Mouse (Mus musculus) embryo, embryonic 10 days (tissue): ENCODE data around the gene Pacrg.
A peak's percentile ranks its signal among the peaks of the same experiment; 100 is the strongest.

ENCODE experiments used
- DNase-seq: peaks from one replicate; pipeline ENCODE4 v3.0.0-alpha.2; 2015; ENCODE audit warnings: low spot score

Gene Pacrg

DNA sequence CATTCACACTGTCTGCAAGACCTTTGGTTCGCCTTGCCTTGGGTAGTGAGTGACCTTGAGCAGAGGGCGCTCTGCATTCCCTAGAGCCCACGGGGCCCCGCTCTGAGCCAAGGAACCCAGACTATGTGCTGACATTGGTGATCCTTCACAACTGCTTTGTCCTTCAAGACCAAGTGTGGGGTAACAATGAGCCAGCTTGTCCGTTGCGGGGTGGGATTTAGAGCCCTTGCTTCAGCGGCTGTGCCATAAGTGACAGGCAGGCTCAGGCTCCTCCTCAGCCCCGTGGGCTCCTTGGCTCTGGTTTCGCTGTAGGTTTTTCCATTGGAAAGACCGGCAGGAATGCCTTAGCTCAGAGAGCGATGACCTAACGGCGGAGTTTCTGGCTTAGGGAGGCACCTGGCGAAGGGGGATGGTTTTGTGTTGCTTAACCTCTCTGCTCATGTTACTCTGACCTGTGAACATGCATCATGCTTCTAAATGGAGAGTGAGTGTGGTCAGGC lies 390.3 kb downstream of the Pacrg start:
- no peak for DNase-seq

- no peak for DNase-seq
Observed at GRCm38 (mm10) chr17:10448417-10448816, 391.7 kb downstream of the Pacrg start.

- no peak for DNase-seq
Observed at GRCm38 (mm10) chr17:10441501-10442111, 398.5 kb downstream of the Pacrg start.

DNA sequence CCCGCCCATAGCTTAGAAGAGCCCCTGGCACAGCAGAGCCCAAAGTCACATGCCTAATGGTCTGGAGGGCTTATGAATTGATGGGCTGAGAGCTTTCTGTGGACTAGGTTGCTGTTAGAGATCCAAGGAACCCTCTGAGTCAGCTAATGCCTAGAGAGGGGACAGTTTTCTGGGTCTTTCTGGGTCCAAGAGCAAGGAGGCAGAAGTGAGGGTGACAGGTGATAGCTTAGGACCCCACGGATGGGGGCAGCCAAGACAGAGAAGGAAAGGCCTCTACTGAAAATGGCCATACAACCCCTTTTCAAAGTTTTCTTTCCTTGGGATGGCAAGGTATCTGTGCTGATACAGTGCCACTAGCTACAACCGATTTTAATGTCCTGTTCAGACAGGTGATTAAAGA lies 399.1 kb downstream of the Pacrg start:
- DNase-seq, result no peak

DNA sequence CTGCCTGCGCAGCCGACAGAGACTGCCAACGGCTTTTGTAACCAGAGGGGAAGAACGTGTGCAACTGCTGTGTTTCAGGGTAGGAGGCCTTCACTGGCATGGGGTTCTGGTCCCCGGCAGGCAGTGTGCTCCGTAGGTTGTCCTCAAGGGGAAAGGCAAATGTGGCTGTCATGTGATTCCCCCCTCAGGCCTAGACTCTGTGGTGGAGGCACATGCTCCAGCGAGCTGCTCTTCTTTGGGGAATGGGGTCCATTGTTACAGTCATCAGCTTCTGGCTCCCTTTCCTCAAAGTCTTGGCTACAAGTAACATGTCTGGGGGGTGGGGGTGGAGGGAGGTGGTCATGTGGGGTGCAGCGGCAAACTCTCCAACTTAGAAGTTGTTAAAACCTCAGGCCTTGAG lies 400.3 kb downstream of the Pacrg start:
- DNase-seq, result no peak

DNA sequence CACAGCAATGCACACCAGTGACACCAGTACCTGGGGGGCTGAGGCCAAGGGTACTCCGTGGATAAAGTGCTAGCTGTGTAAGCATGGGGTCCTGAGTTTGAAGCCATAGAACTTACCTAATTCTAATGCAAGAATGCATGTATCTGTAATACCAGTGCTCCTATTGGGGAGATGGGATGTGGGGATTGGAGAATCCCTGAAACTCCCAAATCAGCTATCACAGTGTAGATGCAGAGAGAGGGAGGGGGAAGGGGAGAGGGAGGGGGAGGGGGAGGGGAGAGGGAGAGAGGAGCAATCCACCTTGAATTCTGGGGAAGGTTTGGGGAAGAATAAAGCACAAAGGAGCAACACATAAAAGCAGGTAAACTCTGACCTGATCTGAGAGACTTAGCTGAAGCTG lies 405.2 kb downstream of the Pacrg start:
- DNase-seq, result no peak

DNA sequence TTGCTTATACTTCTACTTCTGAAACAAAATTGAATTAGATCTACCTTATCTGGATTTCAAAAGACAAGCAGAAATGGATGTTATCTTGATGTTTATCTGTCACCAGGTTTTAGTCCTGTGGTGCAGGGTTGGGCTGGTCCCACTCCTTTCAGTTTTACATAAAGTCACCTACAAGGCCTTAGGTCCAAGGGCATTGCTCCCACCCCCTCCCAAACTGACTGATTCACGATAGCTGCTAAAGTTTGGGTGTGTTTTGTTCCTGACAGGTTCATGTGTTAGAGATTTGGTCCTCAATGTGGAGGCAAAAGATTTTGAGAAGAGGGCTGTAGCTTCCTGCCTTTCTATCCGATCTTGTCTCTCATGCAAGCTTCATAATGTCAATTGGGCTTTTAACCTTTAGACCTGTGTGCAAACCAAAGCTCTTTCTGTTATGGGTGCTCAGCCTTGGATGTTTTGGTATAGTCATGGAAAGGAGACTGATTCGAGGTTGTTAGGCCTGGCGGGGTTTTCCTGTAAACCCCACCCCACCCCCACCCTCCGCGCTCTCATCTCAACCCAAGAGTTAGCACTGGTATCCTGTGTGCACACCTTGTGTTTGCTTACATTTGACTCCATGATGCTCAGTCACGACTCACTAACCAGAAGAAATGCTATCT lies 407.5 kb downstream of the Pacrg start:
- no peak for DNase-seq

GRCm38 (mm10) chr17:10431849-10432524 lies 408.1 kb downstream of the Pacrg start:
- no peak for DNase-seq

DNA sequence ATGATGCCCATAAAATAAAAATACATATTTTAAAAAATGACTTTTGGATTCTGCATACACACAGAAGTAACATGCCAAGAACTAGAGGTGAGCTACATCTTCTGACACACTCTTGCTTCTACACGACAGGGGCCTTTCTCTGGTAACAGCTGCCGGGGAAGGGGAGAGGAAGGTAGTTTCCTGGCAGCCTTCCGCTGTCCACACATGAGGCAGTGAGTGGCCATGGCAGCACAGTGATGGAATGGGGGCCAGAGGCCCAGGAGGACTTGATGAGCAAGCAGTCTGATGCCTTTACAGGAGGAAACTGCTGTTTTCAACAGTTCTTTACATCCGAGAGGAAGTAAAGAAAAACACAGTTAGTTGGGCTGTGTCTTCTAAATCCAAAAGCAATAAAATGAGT lies 409.3 kb downstream of the Pacrg start:
- no peak for DNase-seq

DNA sequence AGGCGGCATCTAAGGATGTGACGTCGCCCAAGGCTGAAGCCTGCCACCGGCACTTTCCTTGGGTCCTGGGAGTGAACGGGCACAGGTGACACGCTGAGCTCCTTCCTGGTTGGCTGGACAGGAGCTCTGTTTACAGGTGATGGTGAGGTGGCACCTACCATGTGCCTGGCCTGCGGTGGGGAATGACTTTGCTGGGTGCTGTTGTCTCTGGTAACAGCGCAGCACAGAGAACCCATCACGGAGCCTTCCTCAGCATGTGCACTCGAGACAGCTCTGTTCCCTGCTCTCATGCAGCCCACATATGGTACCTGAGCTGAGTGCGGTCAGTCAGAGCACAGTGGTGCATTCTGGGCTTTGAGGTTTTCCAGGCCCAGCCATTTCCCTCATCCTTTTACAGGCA lies 410.7 kb downstream of the Pacrg start:
- DNase-seq, result no peak

GRCm38 (mm10) chr17:10425311-10425710 lies 414.8 kb downstream of the Pacrg start:
- DNase-seq, result no peak

- DNase-seq, result no peak
Observed at GRCm38 (mm10) chr17:10417558-10418253, 422.4 kb downstream of the Pacrg start.

DNA sequence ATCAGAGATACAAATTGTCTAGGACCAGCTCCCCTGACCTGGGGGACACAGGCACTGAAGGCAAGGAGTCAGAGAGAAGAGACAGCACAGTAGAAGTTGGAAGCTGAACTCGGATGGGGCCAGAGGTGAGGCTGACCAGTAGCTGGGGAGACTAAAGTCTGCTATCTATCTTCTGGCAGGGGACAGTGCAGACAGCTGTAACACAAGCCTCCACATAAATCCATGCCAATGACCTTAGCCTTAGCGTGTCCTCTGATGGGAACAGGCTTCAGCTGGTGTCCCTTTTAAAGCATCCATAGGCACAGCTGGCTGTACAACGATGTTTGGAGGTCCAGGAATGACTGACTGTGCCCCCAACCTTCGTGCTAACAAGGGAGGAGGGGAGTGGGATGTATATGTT lies 423.1 kb downstream of the Pacrg start:
- DNase-seq, result no peak

GRCm38 (mm10) chr17:10416101-10416500 lies 424.0 kb downstream of the Pacrg start:
- no peak for DNase-seq

DNA sequence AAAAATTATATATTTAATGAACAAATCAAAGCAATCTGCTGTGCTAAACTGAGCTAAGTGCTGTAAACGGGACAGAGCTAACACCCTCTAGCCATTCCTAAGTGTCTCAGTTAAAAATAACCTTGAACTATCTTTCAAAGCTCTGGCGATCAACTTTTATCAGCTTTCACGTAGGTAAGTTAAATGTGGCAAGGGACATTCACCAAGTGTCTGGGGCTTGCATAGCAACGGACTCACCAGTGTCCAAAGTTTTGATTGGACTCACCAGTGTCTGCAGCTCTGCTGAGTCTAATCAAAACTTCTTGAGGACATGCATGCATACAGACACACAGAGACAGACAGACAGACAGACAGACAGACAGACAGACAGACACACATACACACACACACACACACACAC lies 425.7 kb downstream of the Pacrg start:
- no peak for DNase-seq

GRCm38 (mm10) chr17:10413870-10414269 lies 426.2 kb downstream of the Pacrg start:
- DNase-seq, result no peak

DNA sequence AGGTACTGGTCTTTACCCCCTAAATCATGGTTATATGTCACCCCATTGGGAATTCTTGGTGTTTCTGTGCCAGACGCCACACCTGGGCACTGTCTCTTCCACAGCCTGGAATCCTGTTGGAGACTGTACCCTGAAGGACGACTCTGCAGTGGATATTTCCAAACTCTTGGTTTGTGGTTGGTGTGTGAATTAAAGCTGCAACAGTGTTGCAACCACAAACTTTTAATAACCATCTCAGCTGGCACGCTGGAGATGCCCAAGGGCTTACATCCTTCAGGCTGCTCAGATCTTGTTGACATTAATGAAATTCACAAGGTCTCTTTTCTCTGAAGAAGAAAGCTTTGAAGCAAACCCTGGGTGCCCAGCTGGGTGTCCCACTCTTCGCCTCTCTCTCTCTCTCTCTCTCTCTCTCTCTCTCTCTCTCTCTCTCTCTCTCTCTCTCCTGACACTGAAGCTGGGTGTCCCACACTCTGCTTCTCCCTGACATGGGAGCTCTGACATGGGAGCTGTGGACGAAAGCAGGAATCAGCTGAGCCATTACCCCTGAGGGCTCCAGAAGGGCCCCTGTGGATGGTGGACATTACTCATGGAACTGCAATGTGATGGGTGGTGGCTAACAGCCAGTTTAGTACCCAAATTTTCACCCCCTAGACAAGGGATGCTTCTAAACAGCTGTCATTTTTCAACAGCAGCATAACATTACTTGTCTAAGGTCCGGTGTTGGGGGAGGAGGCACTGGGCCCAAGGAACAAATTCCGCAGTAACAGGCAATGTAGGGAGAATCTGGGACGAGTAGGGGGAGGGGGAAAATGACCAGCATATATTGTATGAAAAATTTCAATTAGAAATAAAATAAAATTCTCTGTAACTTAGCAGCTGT lies 429.3 kb downstream of the Pacrg start:
- no peak for DNase-seq

DNA sequence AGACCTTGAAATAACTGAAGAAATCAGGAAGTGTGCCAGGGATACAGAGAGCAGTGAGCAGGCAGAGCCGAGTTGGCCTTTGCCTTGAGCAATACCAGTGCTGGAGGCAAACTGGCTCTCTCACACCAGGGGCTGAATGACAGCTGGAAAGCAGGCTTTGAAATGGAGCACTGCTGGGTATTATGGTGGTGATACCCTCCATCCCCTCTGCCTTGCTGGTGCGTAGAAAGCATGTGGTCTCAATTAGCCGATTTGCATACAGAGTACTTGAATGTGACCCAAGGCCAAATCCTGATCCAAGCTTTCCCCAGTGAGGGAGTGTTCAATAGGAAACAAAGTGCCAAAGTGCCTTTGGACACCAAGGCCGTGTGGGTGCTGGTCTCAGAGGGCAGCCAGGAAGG lies 431.4 kb downstream of the Pacrg start:
- peak; percentile 69 for DNase-seq

DNA sequence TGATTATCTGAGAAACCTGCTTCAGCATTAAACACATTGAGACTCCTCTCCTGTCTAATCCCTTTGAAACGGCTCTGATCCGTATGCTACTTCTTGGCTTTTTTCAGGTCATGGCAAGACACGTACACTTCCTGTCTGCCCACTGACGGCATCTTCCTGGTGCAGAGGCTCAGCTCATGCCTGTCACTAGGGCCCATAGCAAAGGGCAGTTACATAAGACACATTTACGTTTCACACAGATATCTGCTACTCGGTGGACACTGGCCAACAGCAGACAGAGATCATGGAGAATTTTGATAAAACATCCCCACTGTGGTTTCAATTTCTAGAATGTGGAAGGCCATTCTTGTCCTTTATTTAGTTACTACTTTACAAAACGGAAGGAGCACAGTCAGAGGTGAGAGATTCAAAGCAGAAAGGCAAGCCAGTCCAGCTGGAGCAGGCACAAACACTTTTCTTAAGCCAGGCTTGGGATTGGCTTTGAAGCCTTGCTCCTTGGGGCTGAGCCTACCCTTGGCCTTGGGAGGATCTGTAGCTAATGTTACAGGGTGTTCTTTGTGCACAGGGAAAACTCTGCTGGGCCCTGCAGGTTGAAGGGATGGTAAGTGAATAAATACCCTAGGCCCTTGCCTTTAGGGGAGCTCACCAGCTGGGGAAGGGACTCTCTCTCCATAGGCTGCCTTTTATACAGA lies 432.9 kb downstream of the Pacrg start:
- no peak for DNase-seq

DNA sequence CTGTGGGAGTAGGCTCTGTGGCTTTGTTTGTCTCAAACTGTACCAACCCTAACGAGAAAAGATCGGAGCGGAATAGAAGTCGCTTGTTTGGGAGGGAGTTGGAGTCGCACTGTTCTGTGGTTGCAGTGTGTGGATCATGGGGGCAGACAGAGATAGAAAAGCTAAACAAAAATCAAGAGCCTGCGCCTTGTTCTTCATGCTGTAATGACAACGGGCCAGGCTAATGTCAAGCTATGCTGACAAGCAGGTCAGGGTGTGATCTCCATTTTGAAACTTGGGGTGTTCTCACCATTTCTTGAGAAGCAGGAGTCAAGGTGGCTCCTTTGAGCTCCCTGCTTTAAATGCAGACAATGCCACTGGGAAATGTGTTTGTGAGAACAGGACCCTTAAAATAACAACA lies 433.8 kb downstream of the Pacrg start:
- DNase-seq, result no peak

DNA sequence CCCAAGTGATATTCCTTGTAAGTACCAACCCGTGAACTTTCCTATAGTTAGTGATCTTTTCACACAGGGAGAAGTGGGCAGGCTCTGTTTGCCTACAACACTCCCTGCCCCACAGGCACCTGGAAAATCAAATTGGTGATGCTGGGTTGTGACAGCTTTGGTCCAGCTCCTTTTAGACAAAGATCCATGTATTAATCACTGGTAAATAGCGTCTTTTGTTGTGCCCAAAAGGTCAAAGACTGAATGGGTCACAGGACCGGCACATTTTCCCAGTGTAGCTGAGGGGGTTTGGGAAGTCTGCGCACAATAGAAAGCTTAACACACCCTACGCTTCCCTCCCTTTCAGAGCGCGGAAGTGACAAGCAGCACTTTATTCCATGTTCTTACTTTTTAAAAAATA lies 434.2 kb downstream of the Pacrg start:
- DNase-seq, result peak; percentile 49
